Mouse (Mus musculus) thymus, postnatal 36 days (tissue): ENCODE results near the gene Prpf8.
A peak's percentile ranks its signal among the peaks of the same experiment; 100 is the strongest.
"Not testable (repeated sequence)": the region's sequence is repeated elsewhere in the genome, so short reads cannot be mapped to it uniquely, and the experiment has no call there.

ENCODE experiments used
- DNase-seq, 2 experiments: peaks; one replicate each; pipeline ENCODE4 v3.0.0; 2022; ENCODE audit warnings: mixed read lengths in 2 of 2

Gene Prpf8

GRCm38 (mm10) chr11:75535106-75535795 is 48.6 kb downstream of the Prpf8 start:
- DNase-seq, result peak in 1 of 2 experiments; percentile 24

GRCm38 (mm10) chr11:75536255-75537024 is 49.8 kb downstream of the Prpf8 start:
- peak in 1 of 2 experiments; percentile 31 for DNase-seq

- DNase-seq, result no peak
These were observed 50.4 kb downstream of the Prpf8 start for GRCm38 (mm10) chr11:75537025-75537414.

GRCm38 (mm10) chr11:75537491-75538183 is 51.0 kb downstream of the Prpf8 start:
- DNase-seq, result peak; percentile 68 to 75

- peak in 1 of 2 experiments; percentile 45 for DNase-seq
These were observed 51.8 kb downstream of the Prpf8 start for GRCm38 (mm10) chr11:75538184-75538969.

- peak in 1 of 2 experiments; percentile 43 for DNase-seq
These were observed 52.3 kb downstream of the Prpf8 start for GRCm38 (mm10) chr11:75538970-75539299.

GRCm38 (mm10) chr11:75540209-75540608 is 53.6 kb downstream of the Prpf8 start:
- DNase-seq, result peak in 1 of 2 experiments; percentile 36

GRCm38 (mm10) chr11:75540710-75541581 is 54.3 kb downstream of the Prpf8 start:
- DNase-seq, result peak; percentile 59 to 66

GRCm38 (mm10) chr11:75544713-75545112 is 58.1 kb downstream of the Prpf8 start:
- DNase-seq, result no peak

- DNase-seq, result no peak
These were observed 59.4 kb downstream of the Prpf8 start for GRCm38 (mm10) chr11:75546057-75546456.

GRCm38 (mm10) chr11:75549658-75550111 is 63.1 kb downstream of the Prpf8 start:
- DNase-seq, result no peak

- DNase-seq, result no peak
These were observed 63.8 kb downstream of the Prpf8 start for GRCm38 (mm10) chr11:75550200-75550946.

- DNase-seq, result no peak
These were observed 64.7 kb downstream of the Prpf8 start for GRCm38 (mm10) chr11:75551321-75551720.

- DNase-seq, result no peak
These were observed 65.4 kb downstream of the Prpf8 start for GRCm38 (mm10) chr11:75551961-75552441.

GRCm38 (mm10) chr11:75552906-75553482 is 66.4 kb downstream of the Prpf8 start:
- DNase-seq, result no peak

- DNase-seq, result not testable (repeated sequence)
These were observed 69.4 kb downstream of the Prpf8 start for GRCm38 (mm10) chr11:75556006-75556405.

GRCm38 (mm10) chr11:75557142-75557541 is 70.5 kb downstream of the Prpf8 start:
- DNase-seq, result no peak

GRCm38 (mm10) chr11:75558101-75558500 is 71.5 kb downstream of the Prpf8 start:
- DNase-seq, result peak; percentile 56 to 66
